Mouse (Mus musculus) erythroblast, embryonic 14.5 days (primary cell): ENCODE results near the gene Slc25a22.

Experiments used
- GATA1 ChIP-seq: IDR thresholded peaks from 2 replicates; pipeline ENCODE4 v1.6.1; 2012; ENCODE audit warnings: low read length, inconsistent platforms, mixed read lengths
- TAL1 ChIP-seq: IDR thresholded peaks from 3 replicates; pipeline ENCODE4 v1.6.1; 2012; ENCODE audit warnings: low read length, inconsistent platforms, mixed read lengths

DNA sequence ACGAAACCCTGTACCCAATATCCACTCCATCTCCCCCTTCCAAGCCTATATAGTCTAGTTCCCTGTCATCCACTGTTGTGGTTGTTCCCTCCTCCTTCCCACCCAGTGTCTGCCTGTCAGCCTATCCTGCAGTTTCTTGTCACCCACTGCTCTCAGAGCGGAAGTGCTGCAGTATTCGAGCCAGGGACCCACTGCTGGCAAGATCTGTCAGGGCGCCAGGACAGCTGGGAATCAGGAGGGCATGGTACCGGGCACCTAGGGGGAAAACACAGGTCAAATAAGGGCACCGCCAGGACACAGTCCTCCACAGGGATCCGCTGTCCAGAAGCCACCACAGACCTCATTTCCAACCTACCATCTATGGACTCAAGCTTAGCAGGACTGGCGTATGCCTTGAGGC, 27.1 kb downstream of the Slc25a22 start:
- TF ChIP-seq TAL1 (no peak), GATA1 (no peak)
